Mouse (Mus musculus) heart, adult 8-10 months (tissue): ENCODE results near the gene Tasp1. TPM values are rescaled to one million over a fixed set of nuclear protein-coding genes. Genes with fewer than 3 reads are reported as not detected.
A peak's percentile ranks its signal among the peaks of the same experiment; 100 is the strongest.
"Not testable (repeated sequence)": the region's sequence is repeated elsewhere in the genome, so short reads cannot be mapped to it uniquely, and the experiment has no call there.

Source experiments
- DNase-seq: peaks from one replicate; pipeline ENCODE4 v3.0.0; 2022; ENCODE audit warnings: low spot score
- total RNA-seq, 4 experiments: library from RNA; stranded (reverse); gene quantifications; 2 replicates each; pipeline ENCODE4 v1.2.4; 2022

Tasp1 gene
- total RNA-seq, 4 experiments from 2014 or later, result 6.6 to 7.8 (median 7.0) TPM

GRCm38 (mm10) chr2:140058125-140058524, 8.5 kb downstream of the Tasp1 start:
- no peak for DNase-seq

GRCm38 (mm10) chr2:140051607-140052126, 14.9 kb downstream of the Tasp1 start:
- no peak for DNase-seq

- DNase-seq, result no peak
These were observed 24.0 kb downstream of the Tasp1 start for GRCm38 (mm10) chr2:140042522-140043131.

GRCm38 (mm10) chr2:140042081-140042480, 24.5 kb downstream of the Tasp1 start:
- no peak for DNase-seq

GRCm38 (mm10) chr2:140037459-140037858, 29.1 kb downstream of the Tasp1 start:
- DNase-seq, result no peak

GRCm38 (mm10) chr2:140036854-140037253, 29.8 kb downstream of the Tasp1 start:
- DNase-seq, result no peak

GRCm38 (mm10) chr2:140024937-140025336, 41.7 kb downstream of the Tasp1 start:
- DNase-seq, result no peak

- DNase-seq, result no peak
These were observed 59.2 kb downstream of the Tasp1 start for GRCm38 (mm10) chr2:140007406-140007805.

GRCm38 (mm10) chr2:139998170-139998569, 68.4 kb downstream of the Tasp1 start:
- no peak for DNase-seq

GRCm38 (mm10) chr2:139989907-139990306, 76.7 kb downstream of the Tasp1 start:
- DNase-seq, result not testable (repeated sequence)

- DNase-seq, result no peak
These were observed 99.2 kb downstream of the Tasp1 start for GRCm38 (mm10) chr2:139967451-139967850.

- DNase-seq, result peak; percentile 31
These were observed 100.3 kb downstream of the Tasp1 start for GRCm38 (mm10) chr2:139966288-139966687.

GRCm38 (mm10) chr2:139948843-139949242, 117.8 kb downstream of the Tasp1 start:
- DNase-seq, result no peak

- DNase-seq, result no peak
These were observed 129.0 kb downstream of the Tasp1 start for GRCm38 (mm10) chr2:139937581-139937980.

- no peak for DNase-seq
These were observed 132.0 kb downstream of the Tasp1 start for GRCm38 (mm10) chr2:139934577-139934976.

- no peak for DNase-seq
These were observed 132.5 kb downstream of the Tasp1 start for GRCm38 (mm10) chr2:139934033-139934572.

GRCm38 (mm10) chr2:139932211-139932610, 134.4 kb downstream of the Tasp1 start:
- DNase-seq, result no peak

- no peak for DNase-seq
These were observed 141.7 kb downstream of the Tasp1 start for GRCm38 (mm10) chr2:139924937-139925336.

- not testable (repeated sequence) for DNase-seq
These were observed 145.2 kb downstream of the Tasp1 start for GRCm38 (mm10) chr2:139921395-139921794.

- peak; percentile 66 for DNase-seq
These were observed 146.8 kb downstream of the Tasp1 start for GRCm38 (mm10) chr2:139919757-139920156.

GRCm38 (mm10) chr2:139906441-139907157, 160.0 kb downstream of the Tasp1 start:
- no peak for DNase-seq

- DNase-seq, result no peak
These were observed 175.1 kb downstream of the Tasp1 start for GRCm38 (mm10) chr2:139891405-139892089.
